Mouse (Mus musculus) CH12.LX (cell line): Measurements from ENCODE around the gene Rnf43. TPM values are rescaled to one million over a fixed set of nuclear protein-coding genes. Genes with fewer than 3 reads are reported as not detected.

Source experiments
- DNase-seq: peaks from one replicate; pipeline ENCODE4 v3.0.0-alpha.2; 2013; ENCODE audit errors: extremely low read depth
- H3K27ac ChIP-seq: 2 replicates; pipeline ENCODE4 v1.5.1; 2012; ENCODE audit warnings: low read depth, mild to moderate bottlenecking, control low read depth, moderate library complexity; ENCODE audit not compliant: insufficient read depth
- H3K27me3 ChIP-seq: replicated peaks from 2 replicates; pipeline ENCODE3; 2012; ENCODE audit warnings: inconsistent platforms
- H3K36me3 ChIP-seq, 2 experiments: replicated peaks in 1 of 2; 2 replicates each; pipeline versions ENCODE3 to v1.6.1; 2012; ENCODE audit warnings: inconsistent platforms in 1 of 2, low read length in 1 of 2, mild to moderate bottlenecking in 1 of 2, mixed read lengths in 1 of 2, moderate library complexity in 1 of 2; ENCODE audit not compliant: control insufficient read depth in 1 of 2, insufficient read depth in 1 of 2
- H3K4me1 ChIP-seq, 2 experiments: 2 replicates each; pipeline ENCODE4 v1.6.1; 2012; ENCODE audit warnings: inconsistent platforms in 1 of 2, moderate library complexity in 1 of 2; ENCODE audit not compliant: insufficient read depth in 2 of 2, control insufficient read depth in 1 of 2
- H3K4me2 ChIP-seq: 2 replicates; pipeline ENCODE4 v1.6.1; 2012; ENCODE audit warnings: low read depth, mild to moderate bottlenecking, control low read depth; ENCODE audit not compliant: poor library complexity, insufficient read depth, severe bottlenecking
- H3K4me3 ChIP-seq, 3 experiments: fragments of 150-350 bp in 1 of 3; sonication (generic) in 1 of 3; replicated peaks in 1 of 3; 2 replicates each; pipeline versions ENCODE3 to v1.5.1; 2011 to 2012; ENCODE audit warnings: low read depth in 2 of 3, low read length in 2 of 3, mild to moderate bottlenecking in 2 of 3, moderate library complexity in 2 of 3, control low read depth in 1 of 3, improper control_type of control experiment in 1 of 3, inconsistent platforms in 1 of 3, mixed read lengths in 1 of 3; ENCODE audit not compliant: poor library complexity in 1 of 3
- H3K79me2 ChIP-seq: replicated peaks from 2 replicates; pipeline ENCODE4 v1.6.1; 2012; ENCODE audit warnings: mild to moderate bottlenecking, moderate library complexity; ENCODE audit not compliant: control insufficient read depth, poor library complexity, insufficient read depth, severe bottlenecking; ENCODE audit errors: extremely low read depth
- H3K9ac ChIP-seq: 2 replicates; pipeline ENCODE4 v1.6.1; 2012; ENCODE audit warnings: low read depth, mild to moderate bottlenecking, control low read depth, moderate library complexity; ENCODE audit not compliant: insufficient read depth
- H3K9me3 ChIP-seq: replicated peaks from 2 replicates; pipeline ENCODE3; 2012; ENCODE audit warnings: low read length, inconsistent platforms, mixed read lengths
- CHD1 ChIP-seq: IDR thresholded peaks from 2 replicates; pipeline ENCODE4 v1.6.1; 2012; ENCODE audit warnings: low read depth, low read length, improper control_type of control experiment, inconsistent platforms
- CTCF ChIP-seq, 2 experiments: IDR thresholded peaks in 1 of 2; conservative IDR thresholded peaks in 1 of 2; 2 replicates each; pipeline ENCODE4 v1.5.1; 2011 to 2012; ENCODE audit warnings: low read depth in 2 of 2, low read length in 2 of 2, improper control_type of control experiment in 1 of 2, inconsistent platforms in 1 of 2, mild to moderate bottlenecking in 1 of 2, moderate library complexity in 1 of 2
- JUN ChIP-seq: IDR thresholded peaks from 2 replicates; pipeline ENCODE4 v1.6.1; 2011; ENCODE audit warnings: low read depth, mild to moderate bottlenecking, low read length, improper control_type of control experiment, moderate library complexity; ENCODE audit not compliant: insufficient read depth
- MEF2A ChIP-seq: IDR thresholded peaks from 2 replicates; pipeline ENCODE4 v1.6.1; 2014; ENCODE audit warnings: low read depth, mild to moderate bottlenecking, inconsistent platforms, low read length, improper control_type of control experiment, borderline replicate concordance
- MXI1 ChIP-seq: IDR thresholded peaks from 2 replicates; pipeline ENCODE4 v1.6.1; 2011; ENCODE audit warnings: mild to moderate bottlenecking, low read depth, low read length, improper control_type of control experiment
- MYC ChIP-seq: IDR thresholded peaks from 2 replicates; pipeline ENCODE4 v1.6.1; 2011; ENCODE audit warnings: low read depth, mild to moderate bottlenecking, improper control_type of control experiment, low read length
- NELFE ChIP-seq: IDR thresholded peaks from 2 replicates; pipeline ENCODE4 v1.6.1; 2011; ENCODE audit warnings: low read depth, low read length, improper control_type of control experiment
- RAD21 ChIP-seq: IDR thresholded peaks from 2 replicates; pipeline ENCODE4 v1.6.1; 2011; ENCODE audit warnings: low read depth, mild to moderate bottlenecking, low read length, improper control_type of control experiment, moderate library complexity
- SIN3A ChIP-seq: IDR thresholded peaks from 2 replicates; pipeline ENCODE4 v1.6.1; 2012; ENCODE audit warnings: low read length, improper control_type of control experiment, inconsistent platforms
- SMC3 ChIP-seq: IDR thresholded peaks from 2 replicates; pipeline ENCODE4 v1.6.1; 2011; ENCODE audit warnings: low read depth, low read length, improper control_type of control experiment
- TCF12 ChIP-seq: IDR thresholded peaks from 2 replicates; pipeline ENCODE4 v1.6.1; 2014; ENCODE audit warnings: low read depth, mild to moderate bottlenecking, inconsistent platforms, low read length, improper control_type of control experiment
- USF1 ChIP-seq: IDR thresholded peaks from 2 replicates; pipeline ENCODE4 v1.6.1; 2014; ENCODE audit warnings: low read depth, mild to moderate bottlenecking, inconsistent platforms, low read length, improper control_type of control experiment
- ZC3H11A ChIP-seq: IDR thresholded peaks from 2 replicates; pipeline ENCODE4 v1.6.1; 2012; ENCODE audit warnings: low read depth, mild to moderate bottlenecking, inconsistent platforms, low read length, improper control_type of control experiment
- ZKSCAN1 ChIP-seq: IDR thresholded peaks from 2 replicates; pipeline ENCODE4 v1.6.1; 2012; ENCODE audit warnings: low read depth, inconsistent platforms, low read length, improper control_type of control experiment, borderline replicate concordance
- ZNF384 ChIP-seq: IDR thresholded peaks from 2 replicates; pipeline ENCODE4 v1.6.1; 2012; ENCODE audit warnings: low read depth, low read length, improper control_type of control experiment, inconsistent platforms
- dilution Hi-C: fragments of 300-500 bp; cut with MboI; formaldehyde crosslinking; loops from 2 replicates; pipeline ENCODE4 v1.14.3; 2020; ENCODE audit warnings: low sequenced_read_pairs; ENCODE audit not compliant: extremely low pct_unique_long_range_greater_than_20kb, extremely low pct_ligation_motif_present
- in situ Hi-C: fragments of 300-500 bp; cut with MboI; formaldehyde crosslinking; loops from 3 replicates; pipeline ENCODE4 v1.14.3; 2019; ENCODE audit warnings: low sequenced_read_pairs, low pct_ligation_motif_present, low pct_unique_long_range_greater_than_20kb, mixed read lengths
- polyA plus RNA-seq: library from polyadenylated mRNA; unstranded; fragments of >175 nt; gene quantifications from 2 replicates; pipeline ENCODE4 v1.2.1, GENCODE M21; 2012; ENCODE audit warnings: low read depth; ENCODE audit not compliant: insufficient read length
- total RNA-seq, 2 experiments: library from RNA; depleted of rRNA; stranded (reverse); fragments of 300-350 nt in 1 of 2; fragments of >200 nt in 1 of 2; gene quantifications; 2 replicates each; pipeline ENCODE4 v1.2.3; 2012 to 2014

Gene Rnf43
- total and polyA plus RNA-seq, 3 experiments: 12.2 to 27.7 (median 26.3) TPM

- dilution Hi-C loops: no loop called here
- Histone ChIP-seq H3K27ac (no peak overlapping the region), H3K9me3 (peaks cover 2% of the 10 kb centered on the region), H3K4me3 (no peak overlapping the region), H3K36me3 (peaks cover 67 to 98% of the 10 kb centered on the region in 2 experiments), H3K4me2 (no peak overlapping the region), H3K4me1 (peaks cover 0 to 13% of the 10 kb centered on the region in 2 experiments; a peak in 2 of 4 replicates), H3K79me2 (no peaks in the 10 kb centered on the region), H3K9ac (no peak overlapping the region), H3K27me3 (no peaks in the 10 kb centered on the region)
- in situ Hi-C loops: no loop called here
- DNase-seq: no peak
- TF ChIP-seq MXI1: no peak
- TF ChIP-seq ZC3H11A: no peak
- no peak for TF ChIP-seq ZKSCAN1
- TF ChIP-seq MYC: no peak
- TF ChIP-seq JUN: no peak
- no peak for TF ChIP-seq SIN3A
- TF ChIP-seq USF1: no peak
These were observed 106.2 kb downstream of the Rnf43 start for GRCm38 (mm10) chr11:87768745-87769144.

GRCm38 (mm10) chr11:87770989-87771388 is 108.5 kb downstream of the Rnf43 start:
- peaks cover 76 to 97% of the 10 kb centered on the region in 2 experiments for H3K36me3 ChIP-seq
- no peak overlapping the region for H3K4me3 ChIP-seq
- no peaks in the 10 kb centered on the region for H3K9me3 ChIP-seq
- no peaks in the 10 kb centered on the region for H3K79me2 ChIP-seq
- H3K9ac ChIP-seq: no peak overlapping the region
- peaks cover 0 to 13% of the 10 kb centered on the region in 2 experiments; a peak in 2 of 4 replicates for H3K4me1 ChIP-seq
- DNase-seq: peak; percentile 87
- H3K27me3 ChIP-seq: no peaks in the 10 kb centered on the region
- in situ Hi-C loops (no loop called here), dilution Hi-C loops (no loop called here)
- no peak overlapping the region for H3K4me2 ChIP-seq
- TF ChIP-seq NELFE (0 out of 2 replicates have a peak, but pooled peaks have one; percentile 9), MEF2A (no peak), SIN3A (no peak), CHD1 (no peak), ZC3H11A (peak; percentile 96), ZNF384 (no peak), CTCF (conservative IDR thresholded peaks at IDR 0.05 in 1 of 2, IDR thresholded peaks at IDR 0.05 in 1 of 2; ENCODE audit: low read depth in 2 of 2, low read length in 2 of 2) (peak; percentile 95 to 99), RAD21 (peak; percentile 99), SMC3 (peak; percentile 99)
- TF ChIP-seq, all 38 proteins: peak for 5
- H3K27ac ChIP-seq: no peak overlapping the region

DNA sequence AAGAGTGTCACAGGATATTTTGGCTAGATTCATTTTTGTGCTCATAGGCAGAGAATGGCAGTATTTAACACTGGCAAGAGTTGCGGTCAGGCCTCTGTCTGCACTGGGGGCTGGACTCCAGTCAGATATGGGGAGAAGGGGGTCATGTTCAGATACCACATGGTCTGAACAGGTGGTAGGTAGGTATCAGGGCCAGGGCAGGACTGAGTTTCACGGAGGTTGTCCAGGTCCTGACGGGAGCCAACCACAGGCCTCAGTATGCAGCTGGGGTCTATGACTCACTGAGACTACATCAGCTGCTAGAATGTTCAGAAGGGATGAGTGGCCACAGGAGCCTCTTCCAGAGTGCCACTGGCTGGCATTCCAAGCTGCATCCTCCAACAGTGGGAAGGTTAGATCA is 109.8 kb downstream of the Rnf43 start:
- Histone ChIP-seq H3K79me2 (no peaks in the 10 kb centered on the region), H3K9me3 (no peaks in the 10 kb centered on the region), H3K27me3 (no peaks in the 10 kb centered on the region), H3K4me3 (no peak overlapping the region), H3K4me1 (peaks cover 0 to 13% of the 10 kb centered on the region in 2 experiments; a peak in 2 of 4 replicates), H3K4me2 (no peak overlapping the region), H3K9ac (no peak overlapping the region), H3K27ac (no peak overlapping the region), H3K36me3 (peaks cover 79 to 97% of the 10 kb centered on the region in 2 experiments)
- no peak for DNase-seq
- in situ Hi-C loops (no loop called here), dilution Hi-C loops (no loop called here)
- TF ChIP-seq CHD1: no peak
- no peak for TF ChIP-seq TCF12
